Mouse (Mus musculus): Measurements from ENCODE around the gene Tenm1.

- TF ChIP-seq POLR2A (IDR thresholded peaks at IDR 0.05; ENCODE audit: borderline replicate concordance, extremely low read depth, insufficient read depth, insufficient read length, poor library complexity, severe bottlenecking): no peak
- no peak for TF ChIP-seq CTCF (IDR thresholded peaks at IDR 0.05; ENCODE audit: borderline replicate concordance, extremely low read depth, insufficient read depth, insufficient read length)
Measured at GRCm38 (mm10) chrX:43205003-43205402, 223.9 kb downstream of the Tenm1 start.
